Mouse (Mus musculus) MEL (cell line): Measurements from ENCODE around the gene Mul1.
A peak's percentile ranks its signal among the peaks of the same experiment; 100 is the strongest.

Source experiments
- CTCF ChIP-seq, 3 experiments: IDR thresholded peaks in 2 of 3; conservative IDR thresholded peaks in 1 of 3; 2 replicates each; pipeline ENCODE4 v1.5.1; 2011 to 2012; ENCODE audit warnings: low read length in 3 of 3, low read depth in 2 of 3, mild to moderate bottlenecking in 2 of 3, improper control_type of control experiment in 1 of 3, inconsistent platforms in 1 of 3, mixed read lengths in 1 of 3, moderate library complexity in 1 of 3; ENCODE audit not compliant: control insufficient read depth in 1 of 3, insufficient read depth in 1 of 3, poor library complexity in 1 of 3, severe bottlenecking in 1 of 3
- ELF1 ChIP-seq: IDR thresholded peaks from 2 replicates; pipeline ENCODE4 v1.6.1; 2014; ENCODE audit warnings: low read depth, mild to moderate bottlenecking, inconsistent platforms, low read length, improper control_type of control experiment, moderate library complexity
- ETS1 ChIP-seq: IDR thresholded peaks from 2 replicates; pipeline ENCODE4 v1.6.1; 2012; ENCODE audit warnings: low read depth, mild to moderate bottlenecking, inconsistent platforms, low read length, improper control_type of control experiment, moderate library complexity
- GATA1 ChIP-seq: IDR thresholded peaks from 2 replicates; pipeline ENCODE4 v1.6.1; 2011; ENCODE audit warnings: low read depth, low read length, improper control_type of control experiment
- MYC ChIP-seq: IDR thresholded peaks from 2 replicates; pipeline ENCODE4 v1.6.1; 2011; ENCODE audit warnings: low read depth, mild to moderate bottlenecking, low read length, improper control_type of control experiment, moderate library complexity
- POLR2A ChIP-seq, 2 experiments: IDR thresholded peaks; 2 replicates each; pipeline ENCODE4 v1.6.1; 2011 to 2012; ENCODE audit warnings: low read length in 2 of 2, mild to moderate bottlenecking in 2 of 2, control low read depth in 1 of 2, improper control_type of control experiment in 1 of 2, low read depth in 1 of 2, moderate library complexity in 1 of 2; ENCODE audit not compliant: control insufficient read depth in 1 of 2, insufficient read depth in 1 of 2, poor library complexity in 1 of 2
- POLR2AphosphoS5 ChIP-seq: IDR thresholded peaks from 2 replicates; pipeline ENCODE4 v1.6.1; 2012; ENCODE audit warnings: low read depth, borderline replicate concordance, mild to moderate bottlenecking, inconsistent platforms, low read length, moderate library complexity, mixed read lengths
- RAD21 ChIP-seq: IDR thresholded peaks from 2 replicates; pipeline ENCODE4 v1.6.1; 2011; ENCODE audit warnings: mild to moderate bottlenecking, low read depth, low read length, improper control_type of control experiment
- SIN3A ChIP-seq: IDR thresholded peaks from 2 replicates; pipeline ENCODE4 v1.6.1; 2012; ENCODE audit warnings: low read length, improper control_type of control experiment, inconsistent platforms
- SMC3 ChIP-seq: IDR thresholded peaks from 2 replicates; pipeline ENCODE4 v1.6.1; 2011; ENCODE audit warnings: low read depth, low read length, improper control_type of control experiment
- USF1 ChIP-seq: IDR thresholded peaks from 2 replicates; pipeline ENCODE4 v1.6.1; 2014; ENCODE audit warnings: low read depth, mild to moderate bottlenecking, inconsistent platforms, low read length, improper control_type of control experiment, moderate library complexity
- ZKSCAN1 ChIP-seq: IDR thresholded peaks from 2 replicates; pipeline ENCODE4 v1.6.1; 2012; ENCODE audit warnings: low read depth, mild to moderate bottlenecking, inconsistent platforms, low read length, improper control_type of control experiment, moderate library complexity

DNA sequence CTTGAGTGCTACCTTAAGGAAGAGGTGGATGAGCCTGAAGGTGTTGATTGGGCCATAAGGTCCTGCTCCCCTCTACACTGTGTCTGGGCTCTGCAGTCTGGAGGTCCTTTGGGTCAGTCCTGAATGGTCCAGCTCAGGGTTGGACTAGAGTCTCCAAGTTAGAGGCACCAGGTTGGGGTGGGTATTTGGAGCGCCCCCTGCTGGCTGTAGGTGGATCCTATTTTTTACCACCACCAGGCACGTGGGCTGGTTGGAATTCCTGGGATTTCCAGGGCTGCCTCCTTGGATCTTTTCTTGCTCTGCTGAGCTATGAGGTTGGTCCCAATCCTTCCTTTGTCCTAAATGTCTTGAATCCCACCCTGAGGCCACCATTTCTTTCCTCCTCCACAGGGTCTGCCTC is 29.7 kb upstream of the Mul1 start:
- TF ChIP-seq CTCF (IDR thresholded peaks at IDR 0.05 in 2 of 3, conservative IDR thresholded peaks at IDR 0.05 in 1 of 3; ENCODE audit: control insufficient read depth in 1 of 3, insufficient read depth in 1 of 3, low read depth in 2 of 3, low read length in 3 of 3, poor library complexity in 1 of 3, severe bottlenecking in 1 of 3) (peak; percentile 64 to 89 (median 79)), POLR2A (IDR thresholded peaks at IDR 0.05; ENCODE audit: control insufficient read depth in 1 of 2, insufficient read depth in 1 of 2, low read depth in 1 of 2, low read length in 2 of 2, poor library complexity in 1 of 2) (no peak), POLR2AphosphoS5 (no peak), SMC3 (peak; percentile 50), MYC (0 out of 2 replicates have a peak, but pooled peaks have one; percentile 36), GATA1 (no peak), SIN3A (no peak), ZKSCAN1 (no peak), RAD21 (no peak; the same call in 1 of the 2 replicates), ELF1 (no peak), ETS1 (no peak), USF1 (peak; percentile 62)
